Mouse (Mus musculus) olfactory bulb, adult 2 months (tissue): ENCODE data around the gene Aktip.

Experiments
- CTCF ChIP-seq: fragments of 200-500 bp; IDR thresholded peaks from 2 replicates; pipeline ENCODE4 v1.5.1; 2012; ENCODE audit warnings: low read depth, mild to moderate bottlenecking, low read length, moderate library complexity; ENCODE audit not compliant: insufficient read depth
- POLR2A ChIP-seq: fragments of 200-500 bp; IDR thresholded peaks from 2 replicates; pipeline ENCODE4 v1.6.1; 2012; ENCODE audit warnings: mild to moderate bottlenecking, low read depth, low read length, moderate library complexity; ENCODE audit not compliant: insufficient read depth

- TF ChIP-seq POLR2A = no peak
- no peak for TF ChIP-seq CTCF
Measured at GRCm38 (mm10) chr8:91224227-91224626, 24.5 kb upstream of the Aktip start.
